Mouse (Mus musculus) right cerebral cortex, postnatal 25 days (tissue): ENCODE results near the gene Lsg1.

Experiments used
- DNase-seq: peaks from one replicate; pipeline ENCODE4 v3.0.0; 2022

Gene Lsg1

DNA sequence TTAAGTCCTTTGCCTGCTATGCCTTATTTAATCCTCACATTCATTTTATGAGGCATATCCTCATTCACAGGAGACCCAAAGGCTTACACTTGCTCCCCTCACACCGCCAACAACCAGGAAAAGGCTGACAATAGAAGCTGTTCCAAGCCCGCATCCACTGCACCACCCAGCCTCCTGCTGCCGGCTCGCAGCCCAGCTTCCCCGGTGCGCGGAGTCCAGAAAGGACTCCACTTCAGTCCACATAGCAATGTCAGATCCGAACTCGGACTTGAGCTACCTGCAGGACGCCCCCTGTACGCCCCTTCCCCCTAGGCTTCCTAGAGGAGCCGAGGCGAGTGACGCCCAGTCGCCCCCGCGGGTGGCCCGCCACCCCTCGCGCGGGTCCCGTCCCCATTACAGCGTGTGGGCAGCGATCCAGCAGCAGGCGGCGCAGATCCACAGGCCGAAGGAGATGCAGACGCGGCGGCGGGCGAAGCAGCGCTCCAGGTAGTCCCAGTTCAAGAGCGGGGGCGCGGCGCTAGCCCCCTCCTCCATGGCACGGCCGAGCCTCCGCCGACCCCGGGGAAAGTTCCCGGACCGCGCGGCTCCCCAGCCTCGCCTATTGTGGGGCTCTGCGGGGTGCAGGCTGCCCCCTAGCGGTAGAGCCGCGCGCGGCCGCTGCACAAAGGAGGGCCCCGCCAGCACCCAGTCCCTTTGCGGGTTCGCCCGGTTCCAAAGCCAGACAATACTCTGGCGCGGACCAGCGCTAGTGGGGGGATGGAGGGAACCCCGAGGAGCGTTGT, 37.2 kb downstream of the Lsg1 start:
- DNase-seq, result peak; percentile 85

DNA sequence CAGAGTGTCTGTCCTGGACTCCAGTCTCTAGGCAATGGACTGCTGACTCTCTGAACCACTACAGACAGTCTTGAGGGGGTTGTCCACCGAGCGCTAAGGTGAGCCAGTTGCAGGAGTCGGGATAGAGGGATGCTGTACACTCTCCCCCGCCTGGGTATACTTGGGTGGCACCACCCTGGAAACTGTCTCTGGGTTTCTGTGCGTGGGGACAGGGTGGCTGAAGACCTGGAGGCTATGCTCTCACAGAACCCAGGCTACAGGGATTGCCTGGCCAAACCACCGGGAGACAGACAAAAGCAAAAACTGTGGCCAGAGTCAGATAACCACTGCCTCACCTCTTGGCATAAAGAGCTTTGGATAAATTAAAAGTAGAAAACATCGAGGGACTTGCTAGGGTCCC, 37.9 kb downstream of the Lsg1 start:
- no peak for DNase-seq

DNA sequence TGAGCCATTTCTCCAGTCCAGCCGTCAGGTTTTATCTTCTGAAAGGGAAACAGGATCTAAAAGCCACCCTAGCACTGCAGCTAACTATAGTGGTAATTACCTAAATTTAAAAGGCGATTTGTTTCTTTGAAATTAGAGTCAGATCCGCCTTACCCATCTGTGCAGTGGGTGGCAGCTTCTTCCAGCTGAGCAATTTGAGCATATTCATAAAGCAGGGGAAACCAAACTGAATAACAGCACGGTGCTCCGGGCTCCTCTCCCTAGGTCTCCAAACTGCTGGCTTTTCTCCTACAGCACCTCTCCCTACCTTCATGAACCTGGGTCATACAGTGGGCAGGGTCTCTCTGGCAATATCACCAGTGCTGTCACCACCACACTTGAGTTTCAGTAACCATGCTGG, 39.1 kb downstream of the Lsg1 start:
- DNase-seq, result peak; percentile 54

DNA sequence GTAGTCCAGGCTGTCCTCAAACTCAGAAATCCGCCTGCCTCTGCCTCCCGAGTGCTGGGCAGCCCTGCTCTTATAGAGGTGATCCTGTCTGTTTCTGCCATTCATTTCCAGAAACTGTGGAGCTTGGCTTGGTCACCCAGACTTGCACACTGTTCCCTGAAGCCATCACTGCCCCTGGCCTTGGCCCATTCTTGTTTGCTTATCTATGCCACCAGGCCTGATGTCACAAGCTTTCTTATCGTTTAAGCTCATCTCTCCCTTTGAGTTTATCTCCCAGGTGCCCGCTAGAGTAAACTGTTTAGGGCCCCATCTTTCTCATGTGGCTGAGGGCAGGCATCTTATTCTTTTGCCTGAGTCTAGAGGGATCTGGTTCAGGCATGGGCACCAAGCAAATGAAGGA, 42.7 kb downstream of the Lsg1 start:
- no peak for DNase-seq

DNA sequence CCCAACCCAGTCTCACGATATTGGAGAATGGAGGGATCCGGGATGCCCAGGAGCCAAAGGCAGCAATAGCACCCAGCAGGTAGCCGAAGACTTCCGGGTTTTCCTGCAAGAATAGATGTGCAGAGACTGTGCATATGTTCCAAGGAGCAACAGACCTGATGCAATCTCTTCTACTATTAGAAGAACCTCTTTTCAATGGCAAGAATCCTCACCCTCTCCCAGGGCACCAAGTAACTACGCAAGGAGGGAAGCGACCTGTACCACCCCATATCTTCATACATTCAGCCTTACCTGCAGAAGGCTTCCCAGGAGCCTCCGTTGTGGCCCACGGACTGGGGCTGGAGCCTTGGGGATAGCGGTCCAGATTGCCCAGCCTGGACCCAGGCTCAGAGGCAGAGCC, 44.0 kb downstream of the Lsg1 start:
- DNase-seq, result no peak

DNA sequence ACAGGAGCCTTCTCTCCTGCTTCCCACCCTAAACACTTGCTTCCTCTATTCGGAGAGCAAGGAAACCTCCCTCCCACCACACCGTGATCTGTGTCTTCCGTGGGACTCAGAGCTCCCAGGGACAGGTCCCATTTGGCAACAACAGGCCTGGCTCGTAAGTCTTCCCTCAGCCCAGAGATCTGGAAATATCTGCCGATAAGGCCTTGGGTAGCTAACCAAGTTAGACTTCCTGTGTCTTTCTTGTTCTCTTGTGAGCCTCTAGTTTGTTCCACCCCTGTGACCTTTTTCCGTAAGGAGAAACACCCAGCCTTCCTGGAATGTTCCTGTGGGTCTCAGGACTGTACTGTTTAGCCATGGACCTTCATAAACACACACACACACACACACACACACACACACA, 44.6 kb downstream of the Lsg1 start:
- no peak for DNase-seq

DNA sequence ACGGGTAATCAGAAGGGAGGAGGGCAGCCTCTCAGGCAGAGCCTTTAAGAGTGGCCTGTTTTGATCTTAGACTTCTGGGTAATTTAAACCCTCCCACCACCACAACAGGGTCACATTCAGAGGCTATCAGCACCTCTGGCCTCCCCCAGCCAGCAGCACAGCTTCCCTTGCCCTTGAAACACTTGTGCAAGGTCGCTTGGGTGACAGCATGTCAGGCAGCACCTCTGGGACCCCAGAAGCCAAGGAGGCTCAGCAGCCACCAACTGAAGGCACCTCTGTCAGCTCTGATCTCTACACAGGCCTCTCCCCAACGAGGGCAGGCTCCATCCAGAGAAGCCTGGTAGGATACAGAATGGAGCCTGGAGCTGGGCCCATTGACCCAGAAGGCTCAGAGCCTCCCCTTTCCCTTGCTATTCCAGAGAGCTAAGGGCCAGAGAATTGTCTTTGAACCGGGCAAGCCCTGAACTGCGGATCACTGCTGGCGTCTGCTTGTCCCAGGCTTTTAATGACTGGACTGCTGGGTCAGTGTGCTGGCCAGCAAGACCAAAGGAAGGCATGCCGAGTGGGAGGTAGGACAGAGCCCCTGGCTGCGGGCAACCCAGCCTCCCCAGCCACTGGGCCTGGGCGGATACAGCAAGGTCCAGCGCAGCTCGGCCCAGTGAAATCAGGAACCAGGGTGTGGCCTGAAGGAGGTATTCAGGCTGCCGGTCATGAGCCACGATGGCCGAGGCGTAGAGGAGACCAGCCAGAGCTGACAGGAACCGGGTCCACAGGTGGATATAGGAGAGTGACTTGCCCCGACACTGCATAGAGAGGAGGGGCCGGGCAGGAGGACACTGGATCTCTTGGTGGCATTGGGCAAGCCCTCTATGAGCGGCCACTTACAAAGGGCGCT, 47.0 kb downstream of the Lsg1 start:
- no peak for DNase-seq

DNA sequence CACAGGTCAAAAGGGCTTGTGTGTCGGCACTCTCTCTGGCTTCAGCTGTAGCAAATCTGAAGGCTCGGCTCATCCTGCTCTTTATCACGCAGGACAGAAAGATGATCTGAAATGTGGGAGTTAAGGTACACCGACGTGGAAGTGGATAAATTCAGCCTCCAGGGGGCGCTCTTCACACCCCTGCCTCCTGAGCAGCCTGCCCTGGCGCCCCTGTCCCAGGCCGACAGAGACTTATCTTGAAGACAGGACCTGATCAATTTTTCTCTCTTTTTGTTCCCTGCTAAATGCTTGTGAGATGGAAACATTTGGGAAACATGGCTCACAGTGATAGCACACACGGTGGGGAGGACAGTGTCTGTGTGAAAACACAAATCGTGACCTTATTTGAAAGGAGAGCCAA, 48.0 kb downstream of the Lsg1 start:
- DNase-seq, result no peak

DNA sequence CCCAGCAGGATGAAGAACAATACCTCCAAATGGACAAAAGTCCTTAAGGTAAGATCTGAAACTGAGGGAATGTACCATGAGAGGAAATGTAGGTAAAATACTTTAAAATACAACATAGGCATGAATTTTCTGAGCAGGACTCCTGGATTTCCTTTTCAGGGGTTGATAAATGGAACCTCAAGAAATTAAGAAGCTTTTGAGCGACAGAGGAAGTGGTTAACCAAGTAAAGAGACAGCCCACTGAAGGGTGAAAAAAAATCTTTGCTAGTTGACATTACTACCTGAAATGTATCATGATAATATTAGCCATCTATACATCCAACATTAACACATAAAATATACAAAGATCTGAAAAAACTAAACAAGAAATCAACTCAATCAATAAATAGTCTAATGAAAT, 52.3 kb downstream of the Lsg1 start:
- DNase-seq, result no peak

DNA sequence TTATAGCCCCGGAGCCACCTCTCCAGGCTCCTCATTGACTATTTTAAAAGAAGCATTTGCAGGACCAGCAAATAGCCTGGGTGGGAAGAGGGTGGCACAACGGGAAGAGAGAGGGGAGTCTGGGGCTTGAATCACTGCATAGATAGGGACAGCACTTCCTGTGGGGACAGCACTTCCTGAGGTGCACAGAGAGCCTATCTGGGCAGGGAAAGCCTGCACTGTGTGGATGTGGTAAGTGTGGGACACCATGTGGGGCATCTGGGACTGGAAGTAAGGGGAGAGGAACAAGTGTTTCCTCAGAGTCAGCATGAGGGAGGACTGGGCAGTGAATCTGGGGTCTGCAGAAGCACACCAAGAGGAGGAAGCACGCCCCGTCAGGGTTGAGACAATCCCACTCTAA, 53.8 kb downstream of the Lsg1 start:
- DNase-seq, result no peak

DNA sequence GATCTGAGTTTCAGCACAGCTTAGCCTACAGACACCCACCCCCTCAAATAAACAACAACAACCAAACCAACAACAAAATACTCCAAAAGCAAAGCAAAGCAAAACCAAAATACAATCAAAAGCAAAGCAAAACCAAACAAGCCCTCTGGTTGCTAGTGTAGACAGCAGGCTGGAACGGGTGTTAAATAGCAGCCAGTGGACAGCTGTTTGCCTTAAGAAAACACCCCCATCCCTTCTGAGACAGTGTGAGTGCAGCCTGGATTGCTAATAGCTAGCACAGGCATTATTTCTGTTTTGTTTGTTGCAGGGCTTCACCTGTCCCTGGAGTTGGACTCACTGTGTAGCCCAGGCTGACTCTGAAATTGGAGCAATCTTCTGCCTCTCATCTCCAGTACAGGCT, 54.5 kb downstream of the Lsg1 start:
- no peak for DNase-seq

DNA sequence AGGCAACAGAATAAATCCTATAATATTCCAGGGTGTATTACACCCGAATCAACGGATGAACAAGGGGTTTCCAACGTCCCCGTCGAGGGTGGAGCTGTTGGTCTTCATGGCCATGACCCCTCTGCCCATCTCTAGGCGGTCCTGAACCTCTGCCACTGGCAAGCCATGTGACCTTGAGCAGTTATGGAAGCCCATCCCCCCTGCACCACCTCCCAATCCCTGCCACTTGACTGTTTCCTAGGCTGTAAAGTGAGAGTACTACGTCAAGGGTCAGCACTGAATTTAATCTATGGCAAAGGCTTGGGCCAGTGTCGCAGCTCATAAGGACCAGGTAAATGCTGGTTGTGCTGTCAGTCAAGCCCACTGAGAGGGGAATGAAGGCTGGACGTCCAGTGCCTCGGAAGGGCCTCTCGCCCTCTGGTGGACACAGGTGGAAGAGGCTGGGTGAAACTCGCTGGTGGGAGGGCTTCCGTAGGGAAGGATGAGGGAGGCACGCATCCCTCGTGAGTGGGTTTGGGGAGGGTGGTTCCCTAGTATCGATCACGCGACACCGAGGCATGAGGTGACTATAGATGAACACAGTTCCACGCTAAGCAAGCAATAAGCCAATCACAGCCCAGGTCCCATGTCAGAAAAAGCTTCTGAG, 55.5 kb downstream of the Lsg1 start:
- DNase-seq, result no peak

DNA sequence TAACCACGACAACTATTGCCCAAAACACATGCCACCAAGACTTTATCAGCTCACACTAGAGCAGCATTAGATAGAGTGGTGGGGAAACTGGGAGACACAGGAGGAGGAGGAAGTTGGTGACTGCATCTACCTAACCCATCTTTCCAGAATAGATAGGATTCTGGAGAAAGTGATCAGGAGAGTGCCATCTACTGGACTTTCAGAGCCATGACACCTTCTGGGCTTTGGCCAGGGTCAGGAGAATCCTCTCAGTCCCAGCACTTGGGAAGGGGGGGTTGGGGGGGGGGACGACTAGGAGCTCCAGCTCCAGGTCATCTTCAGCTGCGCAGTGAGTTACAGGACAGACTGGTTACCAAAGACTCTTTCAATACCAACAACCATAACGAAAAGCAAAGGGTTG, 56.6 kb downstream of the Lsg1 start:
- no peak for DNase-seq

DNA sequence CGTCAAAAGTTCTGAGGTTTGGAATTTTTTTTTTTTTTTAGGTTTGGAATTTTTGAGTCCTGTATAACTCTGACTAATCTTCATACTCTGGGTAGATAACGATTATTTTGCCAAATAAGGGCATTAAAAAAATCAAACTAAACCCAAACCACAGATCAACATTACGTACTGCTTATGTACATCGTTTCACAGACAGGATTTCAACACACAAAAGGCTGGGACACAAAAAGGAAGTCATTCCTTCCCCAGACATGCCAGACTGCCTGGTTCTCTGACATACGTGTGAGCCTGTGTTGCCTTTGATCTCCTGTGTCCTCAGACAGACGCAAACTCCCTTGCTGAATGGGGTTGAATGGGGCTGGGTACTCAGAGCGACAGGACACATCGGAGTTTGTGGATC, 59.0 kb downstream of the Lsg1 start:
- no peak for DNase-seq

DNA sequence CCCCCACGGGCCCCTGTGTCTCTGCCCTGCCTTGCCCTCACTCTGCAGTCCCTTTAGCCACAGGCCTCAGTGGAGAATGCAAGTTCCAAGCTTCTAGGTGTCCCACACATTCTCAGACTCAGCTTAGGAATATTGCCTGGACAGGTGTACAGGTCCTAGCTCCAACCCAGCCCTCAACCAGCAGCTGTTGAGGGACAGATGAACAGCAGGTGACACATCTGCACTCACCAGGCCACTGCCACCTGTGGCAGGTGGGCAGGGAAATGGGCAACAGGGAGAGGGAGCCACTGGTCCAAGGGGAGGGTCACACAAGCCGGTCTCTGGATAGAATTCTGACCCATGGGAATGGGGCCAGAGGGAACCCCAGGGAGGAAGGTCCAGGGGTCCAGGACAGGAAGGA, 59.5 kb downstream of the Lsg1 start:
- DNase-seq, result no peak

DNA sequence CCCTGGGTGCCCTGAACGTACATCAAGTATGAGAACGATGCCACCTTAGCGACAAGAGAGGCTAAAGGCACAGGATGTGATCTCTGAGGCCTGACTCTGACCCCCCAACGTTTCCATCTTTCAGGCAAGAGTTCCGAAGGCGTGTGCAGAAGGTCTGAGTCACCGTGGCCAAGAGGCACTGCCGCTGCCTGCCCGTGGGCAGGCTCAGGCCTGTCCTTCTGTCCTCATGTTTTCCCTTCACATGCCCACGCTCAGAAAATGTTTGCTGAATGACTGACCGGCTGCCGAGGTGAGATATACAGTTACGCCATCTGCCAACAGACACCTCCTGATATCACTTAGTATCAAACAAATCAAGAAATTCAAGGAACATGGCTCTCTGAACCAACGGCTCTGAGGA, 61.6 kb downstream of the Lsg1 start:
- no peak for DNase-seq

DNA sequence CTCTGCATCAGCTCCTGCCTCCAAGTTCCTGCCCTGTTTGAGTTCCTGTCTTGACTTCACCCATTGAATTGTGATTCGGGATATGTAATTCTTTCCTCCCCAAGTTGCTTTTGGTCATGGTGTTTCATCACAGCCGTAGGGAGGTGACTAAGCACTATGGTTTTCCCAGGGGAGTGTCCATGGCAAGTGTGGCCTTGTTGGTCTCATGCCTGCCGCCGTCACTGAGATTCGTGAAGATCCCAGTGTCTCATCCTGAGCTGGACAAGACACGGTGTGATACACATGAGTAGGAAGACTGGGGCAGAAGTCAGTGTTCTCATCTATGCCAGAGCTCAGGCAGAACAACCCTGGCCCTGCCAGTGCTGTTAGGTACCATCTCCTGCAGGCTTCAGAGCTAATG, 62.9 kb downstream of the Lsg1 start:
- no peak for DNase-seq

DNA sequence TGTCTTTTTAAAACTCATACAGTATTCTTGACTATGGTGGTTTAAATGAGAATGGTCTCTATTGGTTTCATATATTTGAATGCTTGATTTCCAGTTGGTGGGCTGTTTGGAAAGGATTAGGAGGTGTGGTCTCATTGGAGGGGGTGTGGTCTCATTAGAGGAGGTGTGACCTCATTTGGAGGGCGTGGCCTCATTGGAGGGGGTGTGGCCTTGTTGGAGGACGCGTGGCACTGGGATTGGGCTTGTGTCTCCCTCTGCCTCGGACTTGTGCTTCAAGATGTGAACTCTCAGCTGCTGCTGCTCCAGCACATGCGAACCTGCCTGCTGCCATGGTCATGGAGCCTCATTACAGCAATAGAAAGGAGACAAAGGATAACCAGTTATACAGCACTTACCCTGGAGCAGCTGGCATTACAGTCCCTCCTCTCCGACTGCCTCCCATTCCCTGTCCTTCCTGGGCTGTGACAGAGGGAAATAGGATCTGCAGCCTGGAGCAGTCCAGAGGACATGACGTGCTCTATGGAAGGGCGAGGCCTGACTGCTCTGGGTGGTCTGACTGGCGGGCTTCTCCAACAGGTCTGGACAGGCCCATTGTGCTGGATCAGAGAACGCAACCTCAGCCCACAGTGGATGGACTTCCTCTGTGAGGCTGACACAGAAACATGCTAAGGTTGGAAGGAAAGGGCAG, 65.0 kb downstream of the Lsg1 start:
- no peak for DNase-seq

DNA sequence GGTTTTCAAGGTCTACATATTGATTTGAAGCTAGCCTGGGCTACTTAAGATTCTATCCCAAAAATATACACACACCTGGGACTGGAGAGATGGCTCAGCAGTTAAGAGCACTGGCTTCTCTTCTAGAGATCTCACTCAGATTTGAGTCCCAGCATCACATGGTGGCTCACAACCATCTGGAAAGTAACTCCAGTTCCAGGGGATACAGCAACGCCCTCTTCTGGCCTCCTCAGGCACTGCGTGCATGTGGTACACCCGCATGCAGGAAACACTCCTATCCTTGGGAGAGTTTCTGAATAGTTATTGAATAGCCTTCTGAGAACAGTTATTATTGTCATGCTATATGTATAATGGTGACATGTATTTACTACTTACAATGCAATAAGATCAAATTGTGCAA, 66.2 kb downstream of the Lsg1 start:
- DNase-seq, result no peak

DNA sequence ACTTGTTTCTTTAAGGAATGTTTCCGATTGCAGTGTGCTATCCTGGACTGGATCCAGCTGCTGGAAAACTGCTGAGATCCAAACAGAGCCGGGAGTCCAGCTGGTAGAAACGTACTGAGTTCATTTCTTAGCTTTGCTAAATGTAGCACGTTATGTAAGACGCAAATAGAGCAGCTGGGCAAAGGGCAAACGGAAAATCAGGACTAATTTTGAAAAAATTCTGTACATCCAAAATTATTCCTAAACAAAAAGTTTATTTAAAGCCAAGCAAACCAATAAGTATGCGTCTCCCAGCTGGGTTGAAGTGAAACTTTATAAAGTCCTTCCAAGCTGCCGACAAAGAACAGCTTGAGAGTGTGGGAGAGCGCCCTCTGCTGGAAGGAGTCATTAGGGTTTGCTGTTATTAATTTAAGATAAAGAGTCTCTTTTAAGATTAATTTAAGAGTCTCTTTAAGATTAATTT, 67.0 kb downstream of the Lsg1 start:
- peak; percentile 57 for DNase-seq

DNA sequence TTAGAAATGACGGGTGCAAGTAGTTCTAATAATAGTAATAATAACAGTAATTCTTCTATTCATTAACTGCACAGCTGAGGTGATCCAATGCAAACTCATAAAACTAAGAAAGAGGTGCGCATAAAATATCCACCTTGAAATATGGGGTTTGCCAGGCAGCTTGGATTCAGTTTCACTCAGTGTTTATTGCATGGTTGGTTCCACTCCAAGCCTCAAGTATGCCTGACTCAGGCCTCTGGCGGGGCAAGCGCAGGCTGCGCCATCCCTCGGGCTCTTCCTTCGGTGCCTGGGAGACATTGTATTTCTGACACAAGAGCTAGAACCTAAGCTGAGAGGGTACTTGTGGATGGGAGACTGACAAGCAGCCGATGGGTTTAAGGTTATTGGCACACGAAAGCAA, 68.8 kb downstream of the Lsg1 start:
- DNase-seq, result no peak

DNA sequence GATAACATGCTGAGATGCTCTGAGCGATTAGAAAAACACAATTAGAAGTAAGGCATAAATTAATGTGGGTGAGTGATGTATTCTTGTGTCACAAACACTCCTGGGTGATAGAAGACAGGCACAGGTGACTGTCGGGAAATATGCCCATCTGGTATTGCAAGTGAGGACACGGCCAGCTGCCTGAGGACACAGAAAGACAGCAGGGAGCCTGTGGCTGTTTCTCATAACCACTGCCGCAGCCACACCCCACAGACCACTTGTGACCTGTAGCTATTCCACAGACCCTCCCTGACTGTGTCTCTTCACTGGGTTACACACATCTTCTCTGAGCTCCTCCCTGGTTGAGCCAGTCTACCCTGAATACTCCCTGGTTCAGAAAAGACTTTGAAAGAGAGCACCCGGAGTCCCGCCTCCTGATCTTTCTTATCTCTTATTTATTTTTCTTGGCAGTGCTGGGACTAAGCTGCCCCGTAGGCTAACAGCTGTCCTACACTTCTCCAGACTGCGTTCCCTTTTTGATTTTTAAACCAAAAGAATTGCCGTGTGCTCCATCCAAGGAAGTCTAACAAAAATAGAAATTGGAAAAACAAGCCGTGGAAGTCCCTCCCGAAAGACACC, 69.6 kb downstream of the Lsg1 start:
- no peak for DNase-seq

DNA sequence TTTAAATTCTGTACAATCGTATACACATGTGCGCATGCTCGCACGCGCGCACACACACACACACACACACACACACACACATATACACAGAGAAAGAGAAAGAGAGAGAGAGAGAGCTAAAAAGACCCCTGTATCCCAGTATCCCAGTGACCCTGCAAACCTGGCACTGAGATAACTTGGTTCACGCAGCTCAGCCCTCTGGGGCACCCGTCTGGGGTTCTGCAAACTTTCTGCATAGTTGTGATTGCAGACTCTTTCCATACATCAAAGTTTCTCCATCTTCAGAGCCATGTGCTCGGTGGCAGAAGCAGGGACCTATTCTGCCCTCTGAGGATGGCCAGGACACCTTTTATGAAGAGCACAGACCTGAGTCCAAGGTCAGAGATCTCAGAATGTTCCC, 70.4 kb downstream of the Lsg1 start:
- DNase-seq, result no peak
